Mouse (Mus musculus): ENCODE results near the gene Map3k12.
A peak's percentile ranks its signal among the peaks of the same experiment; 100 is the strongest.

The Map3k12 gene

GRCm38 (mm10) chr15:102458904-102459317 is 58.0 kb downstream of the Map3k12 start, which contains the start of gene Prr13:
TSS of gene Prr13 (plus strand) at chr15:102459028.
- DNase-seq, result peak; percentile 95

- DNase-seq, result no peak
Observed at GRCm38 (mm10) chr15:102458050-102458736, 58.7 kb downstream of the Map3k12 start.

- no peak for DNase-seq
Observed at GRCm38 (mm10) chr15:102455993-102456392, 60.9 kb downstream of the Map3k12 start.

GRCm38 (mm10) chr15:102451666-102452430 is 65.0 kb downstream of the Map3k12 start:
- DNase-seq, result peak; percentile 13

GRCm38 (mm10) chr15:102450928-102451327 is 65.9 kb downstream of the Map3k12 start:
- no peak for DNase-seq

GRCm38 (mm10) chr15:102449366-102449765 is 67.5 kb downstream of the Map3k12 start:
- DNase-seq, result no peak
